Mouse (Mus musculus): Measurements from ENCODE around the gene Wif1. TPM values are rescaled to one million over a fixed set of nuclear protein-coding genes. Genes with fewer than 3 reads are reported as not detected.

Wif1 gene
- total RNA-seq (2023): not detected

GRCm38 (mm10) chr10:121033826-121034568 is at the start of gene Wif1:
Gene Wif1, plus strand, starts transcription at chr10:121033960.

Other genes starting within 250 kb of the Wif1 start
- gene Msrb3, start 134.9 kb upstream of the Wif1 start, total RNA-seq (2023): under 1 TPM; 0.17 to 0.39 TPM
- gene Lemd3, start 54.6 kb upstream of the Wif1 start, total RNA-seq (2023): 10 to 100 TPM; 33.6 to 42.2 TPM

All from T-cell, adult 66 days (primary cell).